Mouse (Mus musculus): ENCODE measurements around the gene 6330409D20Rik. TPM values are rescaled to one million over a fixed set of nuclear protein-coding genes. Genes with fewer than 3 reads are reported as not detected.

Gene 6330409D20Rik
- polyA plus RNA-seq, 1 experiment from 2014 or later, result not detected

GRCm38 (mm10) chr2:32761361-32761760 is 20.5 kb upstream of the 6330409D20Rik start:
- no peaks in the 10 kb centered on the region for H3K4me1 ChIP-seq (replicated peaks; ENCODE audit: control insufficient read depth, insufficient read depth, low read length)
- no peaks in the 10 kb centered on the region for H3K27me3 ChIP-seq (replicated peaks; ENCODE audit: control insufficient read depth, insufficient read depth, low read length)
- no peak overlapping the region for H3K4me2 ChIP-seq
- no peak overlapping the region for H3K4me3 ChIP-seq (ENCODE audit: low read depth, low read length)
- ATAC-seq (replicated peaks; ENCODE audit: low FRiP score) (no peak), DNase-seq (ENCODE audit: low spot score) (no peak)
- no peaks in the 10 kb centered on the region for H3K9me3 ChIP-seq (ENCODE audit: control insufficient read depth, low read length)
- H3K27ac ChIP-seq (ENCODE audit: low read depth, low read length), result no peak overlapping the region
- 86% methylated on average over 14 of the region's 14 CpGs for WGBS
- H3K36me3 ChIP-seq (ENCODE audit: control insufficient read depth, insufficient read depth, low read length), result peaks cover 12% of the 10 kb centered on the region
- no peak overlapping the region for H3K9ac ChIP-seq (ENCODE audit: low read depth, low read length)

DNA sequence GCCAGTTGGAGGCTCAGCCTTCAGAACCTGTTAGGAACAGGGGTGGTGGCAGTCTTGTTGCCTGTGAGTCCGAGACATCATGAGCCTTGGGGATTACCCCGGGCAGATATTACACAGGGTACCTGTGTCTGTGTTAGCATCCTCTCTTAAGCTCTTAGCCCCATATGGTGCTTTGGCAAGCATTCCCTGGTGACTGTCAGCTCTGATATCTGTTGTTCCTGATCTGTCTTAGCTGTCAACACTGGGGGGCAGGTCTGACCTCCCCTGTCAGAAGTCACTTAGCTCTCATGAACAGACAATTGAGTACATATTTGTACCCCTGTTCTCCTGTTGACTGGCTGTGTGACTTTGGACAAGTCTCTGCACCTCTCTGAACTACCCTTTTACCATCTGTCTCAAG is 18.2 kb upstream of the 6330409D20Rik start:
- Histone ChIP-seq H3K9me3 (ENCODE audit: control insufficient read depth, low read length) (no peaks in the 10 kb centered on the region), H3K4me3 (ENCODE audit: low read depth, low read length) (no peak overlapping the region), H3K4me1 (replicated peaks; ENCODE audit: control insufficient read depth, insufficient read depth, low read length) (no peaks in the 10 kb centered on the region), H3K36me3 (ENCODE audit: control insufficient read depth, insufficient read depth, low read length) (peaks cover 12% of the 10 kb centered on the region), H3K27me3 (replicated peaks; ENCODE audit: control insufficient read depth, insufficient read depth, low read length) (no peaks in the 10 kb centered on the region), H3K9ac (ENCODE audit: low read depth, low read length) (no peak overlapping the region), H3K4me2 (no peak overlapping the region), H3K27ac (ENCODE audit: low read depth, low read length) (no peak overlapping the region)
- DNase-seq (ENCODE audit: low spot score) (no peak), ATAC-seq (replicated peaks; ENCODE audit: low FRiP score) (no peak)
- WGBS, result 85% methylated on average over 2 of the region's 2 CpGs

- no peak overlapping the region for H3K9ac ChIP-seq (ENCODE audit: low read depth, low read length)
- H3K27ac ChIP-seq (ENCODE audit: low read depth, low read length), result no peak overlapping the region
- no peak overlapping the region for H3K4me2 ChIP-seq
- no peaks in the 10 kb centered on the region for H3K4me1 ChIP-seq (replicated peaks; ENCODE audit: control insufficient read depth, insufficient read depth, low read length)
- peaks cover 12% of the 10 kb centered on the region for H3K36me3 ChIP-seq (ENCODE audit: control insufficient read depth, insufficient read depth, low read length)
- no peaks in the 10 kb centered on the region for H3K27me3 ChIP-seq (replicated peaks; ENCODE audit: control insufficient read depth, insufficient read depth, low read length)
- H3K9me3 ChIP-seq (ENCODE audit: control insufficient read depth, low read length), result no peaks in the 10 kb centered on the region
- H3K4me3 ChIP-seq (ENCODE audit: low read depth, low read length), result no peak overlapping the region
- DNase-seq (ENCODE audit: low spot score) (no peak), ATAC-seq (replicated peaks; ENCODE audit: low FRiP score) (no peak)
- WGBS, result 77% methylated on average over 8 of the region's 8 CpGs
Measured at GRCm38 (mm10) chr2:32758503-32758902, 17.7 kb upstream of the 6330409D20Rik start.

DNA sequence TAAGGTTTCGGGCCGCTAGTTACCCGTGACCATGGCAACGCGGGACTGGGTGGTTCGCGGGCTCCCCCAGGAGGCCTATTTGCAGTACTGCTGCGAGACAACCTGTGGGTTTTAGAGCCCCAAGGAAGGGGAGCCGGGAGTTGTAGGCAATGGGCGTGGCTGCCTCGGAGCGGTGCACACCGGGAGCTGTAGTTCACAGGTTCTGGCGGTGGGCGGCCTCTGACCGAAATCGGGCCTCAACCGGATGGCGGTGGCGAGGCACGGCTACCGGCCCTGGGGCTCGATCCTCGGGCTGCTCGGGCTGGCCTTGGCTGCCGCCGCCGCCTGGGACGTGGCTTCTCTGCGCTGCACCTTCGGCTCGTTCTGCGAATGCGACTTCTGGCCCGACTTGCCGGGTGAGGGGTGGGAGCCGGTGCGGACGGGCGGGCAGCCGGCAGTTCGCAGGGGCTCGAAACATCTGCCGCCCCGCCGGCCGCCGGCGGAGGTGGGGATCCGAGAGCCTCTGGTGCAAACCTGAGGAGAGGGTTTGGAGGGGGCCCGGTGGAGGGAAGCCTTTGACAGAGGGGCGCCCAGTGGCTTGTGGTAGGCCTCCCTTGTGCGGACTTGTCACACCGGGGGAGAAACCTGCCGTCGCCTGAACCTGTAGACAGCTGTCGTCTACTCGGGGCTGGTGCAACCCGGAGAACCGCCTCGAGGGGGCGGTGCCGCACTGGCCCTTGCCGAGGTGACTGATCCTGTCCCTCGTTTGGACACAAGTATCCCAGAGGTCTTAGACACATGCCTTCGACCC is 16.4 kb upstream of the 6330409D20Rik start, which contains the start of gene Tor2a:
Tor2a (plus strand) TSS at position 179 of the 790 bp plus-strand sequence.
- Histone ChIP-seq H3K9me3 (ENCODE audit: control insufficient read depth, low read length) (no peaks in the 10 kb centered on the region), H3K4me1 (replicated peaks; ENCODE audit: control insufficient read depth, insufficient read depth, low read length) (no peaks in the 10 kb centered on the region; the same call in 1 of the 2 replicates), H3K27ac (ENCODE audit: low read depth, low read length) (peak within 1 kb of the TSS; percentile 74), H3K9ac (ENCODE audit: low read depth, low read length) (peak within 1 kb of the TSS; percentile 86), H3K4me2 (peak within 1 kb of the TSS; percentile 76), H3K36me3 (ENCODE audit: control insufficient read depth, insufficient read depth, low read length) (peaks cover 10% of the 10 kb centered on the region), H3K27me3 (replicated peaks; ENCODE audit: control insufficient read depth, insufficient read depth, low read length) (no peaks in the 10 kb centered on the region), H3K4me3 (ENCODE audit: low read depth, low read length) (peak within 1 kb of the TSS; percentile 81)
- WGBS, result under 1% methylated on average over 65 of the region's 66 CpGs
- ATAC-seq (replicated peaks; ENCODE audit: low FRiP score), result peak; percentile 93
- DNase-seq (ENCODE audit: low spot score), result peak; percentile 95

DNA sequence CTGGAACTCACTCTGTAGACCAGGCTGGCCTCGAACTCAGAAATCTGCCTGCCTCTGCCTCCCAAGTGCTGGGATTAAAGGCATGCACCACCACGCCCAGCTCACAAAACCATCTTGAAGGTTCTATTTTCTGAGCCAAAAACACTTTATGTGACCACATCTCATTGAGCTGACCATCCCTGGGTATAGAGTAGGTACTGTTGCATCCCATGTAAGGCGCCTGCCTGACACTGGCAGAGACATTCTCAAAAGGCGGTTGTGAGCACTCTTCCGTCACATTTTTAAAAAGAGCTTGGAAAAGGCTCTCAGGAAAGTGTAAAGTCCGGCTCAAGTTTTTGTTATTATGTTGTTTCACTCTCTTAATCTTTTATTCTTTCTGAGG is 15.8 kb upstream of the 6330409D20Rik start:
- peaks cover 8% of the 10 kb centered on the region for H3K36me3 ChIP-seq (ENCODE audit: control insufficient read depth, insufficient read depth, low read length)
- 39% methylated on average over 6 of the region's 6 CpGs for WGBS
- no peaks in the 10 kb centered on the region; the same call in 1 of the 2 replicates for H3K4me1 ChIP-seq (replicated peaks; ENCODE audit: control insufficient read depth, insufficient read depth, low read length)
- ATAC-seq (replicated peaks; ENCODE audit: low FRiP score), result no peak
- no peaks in the 10 kb centered on the region for H3K9me3 ChIP-seq (ENCODE audit: control insufficient read depth, low read length)
- H3K27me3 ChIP-seq (replicated peaks; ENCODE audit: control insufficient read depth, insufficient read depth, low read length), result no peaks in the 10 kb centered on the region
- DNase-seq (ENCODE audit: low spot score), result no peak
- peak overlapping the region; percentile 76 for H3K4me2 ChIP-seq
- H3K9ac ChIP-seq (ENCODE audit: low read depth, low read length), result no peak overlapping the region
- H3K27ac ChIP-seq (ENCODE audit: low read depth, low read length), result no peak overlapping the region
- H3K4me3 ChIP-seq (ENCODE audit: low read depth, low read length), result peak overlapping the region; percentile 81; the same call in 1 of the 2 replicates

DNA sequence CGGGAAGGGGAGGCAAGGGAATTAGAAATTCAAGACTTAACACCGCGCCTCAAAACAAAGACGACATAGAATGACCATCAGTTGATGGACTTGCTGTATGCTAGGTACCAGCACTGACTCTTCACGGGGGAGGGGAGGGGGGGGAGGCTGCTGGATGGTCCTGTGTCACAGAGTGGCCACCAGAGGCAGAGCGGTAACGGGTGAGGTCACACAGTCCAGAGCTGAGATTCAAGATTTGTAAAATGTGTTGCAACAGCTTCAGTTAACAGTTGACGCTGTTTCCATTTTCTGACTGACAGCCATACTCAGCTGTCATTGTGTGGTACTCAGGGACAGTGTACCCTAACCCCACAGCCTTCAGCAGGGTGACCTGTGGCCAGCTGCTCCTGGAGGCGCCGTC is 11.4 kb upstream of the 6330409D20Rik start:
- Histone ChIP-seq H3K9ac (ENCODE audit: low read depth, low read length) (no peak overlapping the region), H3K9me3 (ENCODE audit: control insufficient read depth, low read length) (no peaks in the 10 kb centered on the region), H3K4me1 (replicated peaks; ENCODE audit: control insufficient read depth, insufficient read depth, low read length) (peaks cover 3% of the 10 kb centered on the region), H3K36me3 (ENCODE audit: control insufficient read depth, insufficient read depth, low read length) (no peaks in the 10 kb centered on the region; the same call in 1 of the 2 replicates), H3K4me3 (ENCODE audit: low read depth, low read length) (no peak overlapping the region), H3K27me3 (replicated peaks; ENCODE audit: control insufficient read depth, insufficient read depth, low read length) (no peaks in the 10 kb centered on the region), H3K27ac (ENCODE audit: low read depth, low read length) (no peak overlapping the region), H3K4me2 (peak overlapping the region; percentile 36; the same call in 1 of the 2 replicates)
- ATAC-seq (replicated peaks; ENCODE audit: low FRiP score) (no peak), DNase-seq (ENCODE audit: low spot score) (no peak)
- 73% methylated on average over 10 of the region's 10 CpGs for WGBS

GRCm38 (mm10) chr2:32751665-32752033 is 10.8 kb upstream of the 6330409D20Rik start:
- peaks cover 3% of the 10 kb centered on the region for H3K4me1 ChIP-seq (replicated peaks; ENCODE audit: control insufficient read depth, insufficient read depth, low read length)
- no peaks in the 10 kb centered on the region for H3K27me3 ChIP-seq (replicated peaks; ENCODE audit: control insufficient read depth, insufficient read depth, low read length)
- H3K9me3 ChIP-seq (ENCODE audit: control insufficient read depth, low read length), result no peaks in the 10 kb centered on the region
- ATAC-seq (replicated peaks; ENCODE audit: low FRiP score), result no peak
- no peak overlapping the region for H3K27ac ChIP-seq (ENCODE audit: low read depth, low read length)
- 45% methylated on average over 10 of the region's 10 CpGs for WGBS
- peak overlapping the region; percentile 36 for H3K4me2 ChIP-seq
- H3K36me3 ChIP-seq (ENCODE audit: control insufficient read depth, insufficient read depth, low read length), result no peaks in the 10 kb centered on the region; the same call in 1 of the 2 replicates
- no peak for DNase-seq (ENCODE audit: low spot score)
- H3K9ac ChIP-seq (ENCODE audit: low read depth, low read length), result no peak overlapping the region
- peak overlapping the region; percentile 29; the same call in 1 of the 2 replicates for H3K4me3 ChIP-seq (ENCODE audit: low read depth, low read length)

GRCm38 (mm10) chr2:32750887-32751664 is 10.3 kb upstream of the 6330409D20Rik start:
- ATAC-seq (replicated peaks; ENCODE audit: low FRiP score) (peak; percentile 66), DNase-seq (ENCODE audit: low spot score) (peak; percentile 55)
- Histone ChIP-seq H3K36me3 (ENCODE audit: control insufficient read depth, insufficient read depth, low read length) (peaks cover under 1% of the 10 kb centered on the region; the same call in 1 of the 2 replicates), H3K4me1 (replicated peaks; ENCODE audit: control insufficient read depth, insufficient read depth, low read length) (peaks cover 3% of the 10 kb centered on the region), H3K27ac (ENCODE audit: low read depth, low read length) (no peak overlapping the region), H3K9ac (ENCODE audit: low read depth, low read length) (no peak overlapping the region), H3K27me3 (replicated peaks; ENCODE audit: control insufficient read depth, insufficient read depth, low read length) (no peaks in the 10 kb centered on the region), H3K9me3 (ENCODE audit: control insufficient read depth, low read length) (no peaks in the 10 kb centered on the region), H3K4me2 (peak overlapping the region; percentile 36), H3K4me3 (ENCODE audit: low read depth, low read length) (peak overlapping the region; percentile 29)
- WGBS, result 46% methylated on average over 31 of the region's 31 CpGs
